Mouse (Mus musculus): ENCODE measurements around the gene Pou6f2. TPM values are rescaled to one million over a fixed set of nuclear protein-coding genes. Genes with fewer than 3 reads are reported as not detected.

Gene Pou6f2
- total RNA-seq, 4 experiments from 2014 or later, result 0.06 TPM; not detected in 3

DNA sequence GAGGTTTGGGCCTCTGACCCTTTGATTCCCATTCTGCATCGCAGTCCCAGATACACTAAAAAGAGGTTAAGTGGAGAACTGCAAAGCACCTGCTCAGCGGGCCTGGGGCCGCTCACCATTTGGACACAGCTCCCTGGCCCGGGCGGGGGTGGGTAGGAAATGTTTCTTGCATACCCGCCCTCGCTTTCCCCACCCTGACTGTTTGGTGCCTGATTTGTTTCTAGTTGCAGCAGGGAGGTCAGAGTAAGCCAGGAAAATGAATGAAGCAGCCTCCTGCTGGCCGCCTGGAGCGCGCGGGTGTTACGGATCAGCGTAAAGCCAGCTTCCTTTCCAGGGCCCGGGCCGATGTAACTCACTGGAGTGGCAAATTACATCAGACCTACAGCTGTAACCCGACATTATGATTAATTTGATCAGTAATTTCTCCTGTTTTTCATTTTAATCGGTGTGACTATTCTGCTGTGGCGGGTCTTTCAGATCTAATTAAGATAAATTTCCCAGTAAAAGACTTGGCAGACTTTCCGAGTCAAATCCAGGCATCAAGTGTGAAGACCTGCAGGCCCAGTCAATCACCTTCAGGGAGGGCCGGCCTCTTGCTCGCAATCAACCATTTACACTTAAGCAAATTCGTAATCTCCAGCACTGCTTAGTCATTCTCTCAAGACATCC is 178.8 kb downstream of the Pou6f2 start:
- no peak for DNase-seq (ENCODE audit: low spot score)

DNA sequence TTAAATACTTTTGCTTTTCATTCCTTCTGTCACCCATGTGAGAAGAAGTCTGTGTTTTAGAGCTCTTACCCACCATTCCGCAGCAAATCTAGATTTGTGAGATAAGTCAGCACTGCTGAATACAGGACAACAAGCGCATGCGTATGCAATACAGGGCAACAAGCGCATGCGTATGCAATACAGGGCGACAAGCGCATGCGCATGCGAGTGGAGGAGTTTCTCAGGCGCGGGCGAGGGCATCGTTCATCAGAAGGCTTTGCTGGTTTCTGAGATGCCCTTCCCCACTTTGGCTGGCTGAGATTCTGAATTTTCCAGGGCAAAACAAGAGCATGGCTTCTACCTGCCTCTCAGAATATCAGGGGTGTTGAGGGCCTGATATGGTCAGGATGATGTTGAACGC is 186.2 kb downstream of the Pou6f2 start:
- DNase-seq (ENCODE audit: low spot score), result no peak

DNA sequence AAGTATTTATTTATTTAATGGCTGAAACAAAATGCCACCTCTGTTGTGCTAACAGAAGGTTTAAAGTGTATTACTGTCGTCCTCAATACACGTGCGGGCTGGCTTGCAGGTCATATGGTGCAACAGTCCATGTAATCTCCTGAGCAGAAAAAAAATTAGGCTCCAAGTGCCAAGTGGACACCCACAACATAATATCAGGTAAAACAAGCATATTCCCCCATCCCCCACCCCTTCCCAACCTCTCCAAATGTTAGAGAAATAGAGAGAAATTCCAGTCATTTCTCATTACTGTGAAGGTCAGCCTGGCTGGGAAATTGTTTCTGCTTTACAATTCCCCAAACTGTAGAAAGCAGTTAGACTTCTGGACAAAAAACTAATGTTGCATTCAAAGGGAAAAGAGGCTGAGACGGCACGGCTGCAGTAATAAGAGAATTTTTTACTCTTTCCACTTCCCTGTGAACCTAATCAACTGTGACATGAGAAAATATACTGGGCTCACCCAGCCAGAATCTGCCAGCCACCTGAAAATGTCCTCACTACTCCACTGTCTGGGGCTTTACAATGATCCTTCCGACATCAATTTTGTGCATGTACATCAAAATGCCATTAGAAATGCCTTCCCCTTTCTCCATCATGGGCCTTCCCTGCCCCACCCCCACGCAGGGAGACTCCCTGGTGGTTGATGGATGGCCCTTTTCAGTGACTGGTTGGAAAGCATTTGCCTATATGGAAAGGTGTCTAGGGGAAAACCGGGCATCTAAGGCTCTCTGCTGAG is 192.8 kb downstream of the Pou6f2 start:
- DNase-seq (ENCODE audit: low spot score), result no peak

DNA sequence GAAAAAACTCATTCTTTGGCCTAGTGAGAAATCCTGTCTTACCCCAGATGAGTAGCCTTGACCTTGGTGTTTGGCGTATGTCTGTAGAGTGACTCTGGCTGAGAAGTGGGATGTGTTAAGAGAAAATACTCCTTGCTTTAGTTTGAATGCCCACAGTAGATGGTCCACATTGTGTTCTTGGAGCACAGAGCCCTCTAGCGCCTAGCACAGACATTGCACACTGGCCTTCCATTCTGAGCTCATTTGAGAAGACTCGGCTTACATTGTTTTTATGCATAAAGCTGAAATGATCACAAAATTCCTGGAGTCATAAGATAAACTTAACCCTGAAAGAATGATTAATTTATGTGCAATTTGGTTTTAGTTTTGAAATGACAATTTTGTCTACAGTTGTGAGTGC is 223.5 kb downstream of the Pou6f2 start:
- no peak for DNase-seq (ENCODE audit: low spot score)

DNA sequence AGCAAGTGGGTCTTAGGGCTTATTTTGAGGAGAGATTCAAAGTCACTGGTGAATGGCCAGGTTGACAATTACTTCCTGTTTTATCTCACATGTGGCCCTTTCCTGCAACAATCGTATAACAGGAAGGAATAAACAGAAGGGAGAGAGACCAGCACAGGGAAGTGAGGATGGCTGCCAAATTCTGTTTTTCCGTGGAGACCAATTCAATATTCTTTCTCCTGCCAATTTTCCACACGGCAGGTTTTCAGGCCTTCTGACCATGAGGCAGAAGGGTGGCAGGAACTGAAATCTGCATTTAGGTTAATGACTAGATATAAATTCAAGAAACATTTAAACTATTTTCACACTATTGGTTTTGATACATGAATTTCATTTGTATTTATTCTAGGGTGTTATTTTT is 224.5 kb downstream of the Pou6f2 start:
- DNase-seq (ENCODE audit: low spot score), result no peak

DNA sequence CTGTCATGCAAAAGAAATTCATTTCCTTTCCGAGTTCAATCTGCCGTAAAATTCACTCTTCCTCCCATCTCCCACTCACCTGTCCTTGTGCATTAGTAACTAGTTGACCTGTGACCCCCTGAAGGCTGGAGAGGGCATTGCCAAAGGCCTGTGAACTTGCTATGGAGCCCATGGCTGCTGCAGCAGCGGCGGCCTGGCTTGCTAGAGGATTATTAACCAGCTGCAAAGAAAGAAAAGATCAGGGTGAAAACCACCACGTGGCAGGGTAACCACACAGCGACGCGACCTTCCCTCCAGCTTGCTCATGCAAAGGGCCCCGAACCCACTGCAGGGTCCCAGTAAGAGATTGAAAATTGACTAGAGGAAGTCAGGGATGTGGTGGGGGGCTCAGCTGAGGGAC is 225.2 kb downstream of the Pou6f2 start:
- DNase-seq (ENCODE audit: low spot score), result no peak

DNA sequence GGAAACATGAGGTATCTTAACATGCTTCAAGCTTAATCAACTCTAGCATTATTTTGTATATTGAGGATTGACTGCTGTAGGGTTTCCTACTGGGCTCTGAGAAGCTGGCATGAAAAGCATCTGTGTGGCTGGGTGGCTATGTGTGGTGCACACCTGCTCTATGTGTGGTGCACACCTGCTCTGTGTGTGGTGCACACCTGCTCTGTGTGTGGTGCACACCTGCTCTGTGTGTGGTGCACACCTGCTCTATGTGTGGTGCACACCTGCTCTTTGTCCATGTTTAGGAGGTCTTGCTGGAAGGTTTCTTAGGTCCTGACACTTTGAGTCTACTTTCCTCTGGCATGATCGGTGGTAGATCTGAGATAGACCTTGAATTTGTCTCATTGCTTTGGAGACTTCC is 233.3 kb downstream of the Pou6f2 start:
- DNase-seq (ENCODE audit: low spot score), result no peak

DNA sequence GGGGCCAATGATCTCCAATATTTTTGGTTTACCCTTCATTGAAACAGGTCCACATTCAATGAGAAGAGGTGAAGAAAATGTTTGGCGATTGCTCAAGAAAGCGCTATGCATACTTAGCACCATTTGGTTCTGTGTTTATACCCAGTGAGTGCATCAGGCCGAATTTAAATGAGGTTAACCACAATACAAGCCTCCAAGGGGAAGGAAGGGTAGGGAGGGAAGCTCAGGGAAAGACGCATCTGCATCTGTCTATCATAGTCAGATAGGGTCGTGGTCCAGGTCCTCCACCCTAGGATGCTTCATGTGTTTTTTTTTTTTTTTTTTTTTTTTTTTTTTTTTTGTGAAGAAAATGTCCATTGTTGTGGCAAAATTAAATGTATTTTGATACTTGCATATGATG is 236.9 kb downstream of the Pou6f2 start:
- no peak for DNase-seq (ENCODE audit: low spot score)

DNA sequence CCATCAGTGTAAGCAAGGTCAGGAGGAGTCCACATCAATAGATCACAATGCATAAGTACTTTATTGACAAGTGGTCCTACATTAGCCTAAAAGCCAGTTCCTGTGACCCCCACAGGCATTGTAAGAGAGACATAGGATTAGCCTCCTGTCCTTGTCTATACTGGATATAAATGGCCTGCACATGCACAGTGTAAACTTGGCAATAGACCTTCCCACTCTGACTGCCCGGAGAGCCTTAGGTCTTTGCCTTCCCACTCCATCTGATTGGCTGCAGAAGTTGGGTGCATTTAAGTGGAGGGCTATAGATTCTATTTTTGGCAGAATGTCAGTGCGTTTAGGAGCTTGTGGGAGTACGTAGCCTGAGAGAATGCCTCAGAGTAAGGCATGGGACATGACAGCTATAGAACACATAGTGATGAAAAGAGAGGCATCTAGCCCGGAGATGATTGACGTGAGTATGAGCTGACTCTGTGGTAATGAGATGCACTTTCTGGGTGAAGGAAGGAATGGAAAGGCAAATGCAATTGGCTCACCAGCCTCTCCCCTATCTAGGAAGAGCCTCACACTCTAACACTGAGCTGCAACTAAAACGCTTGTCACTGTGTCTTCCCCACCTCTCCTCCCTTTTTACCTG is 243.4 kb downstream of the Pou6f2 start:
- DNase-seq (ENCODE audit: low spot score), result no peak

DNA sequence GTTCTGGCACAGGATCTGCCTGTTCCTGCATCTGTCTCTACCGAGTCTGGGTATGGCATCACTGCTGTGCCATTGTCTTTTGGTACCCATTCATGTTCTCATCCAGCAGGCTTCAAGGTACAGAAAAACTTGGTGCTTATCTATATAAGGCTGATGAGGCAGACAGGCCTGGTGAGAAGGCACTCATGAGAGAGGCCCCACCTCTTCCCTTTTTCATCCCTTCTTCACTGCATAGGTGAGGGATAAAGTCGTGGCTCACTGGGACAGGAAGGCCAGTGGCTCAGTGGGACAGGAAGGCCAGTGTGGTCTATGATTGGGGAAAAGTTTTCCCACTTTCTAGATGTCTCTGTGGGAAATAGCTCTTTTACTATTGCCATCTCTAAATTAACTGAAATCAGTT is 263.8 kb downstream of the Pou6f2 start:
- no peak for DNase-seq (ENCODE audit: low spot score)

DNA sequence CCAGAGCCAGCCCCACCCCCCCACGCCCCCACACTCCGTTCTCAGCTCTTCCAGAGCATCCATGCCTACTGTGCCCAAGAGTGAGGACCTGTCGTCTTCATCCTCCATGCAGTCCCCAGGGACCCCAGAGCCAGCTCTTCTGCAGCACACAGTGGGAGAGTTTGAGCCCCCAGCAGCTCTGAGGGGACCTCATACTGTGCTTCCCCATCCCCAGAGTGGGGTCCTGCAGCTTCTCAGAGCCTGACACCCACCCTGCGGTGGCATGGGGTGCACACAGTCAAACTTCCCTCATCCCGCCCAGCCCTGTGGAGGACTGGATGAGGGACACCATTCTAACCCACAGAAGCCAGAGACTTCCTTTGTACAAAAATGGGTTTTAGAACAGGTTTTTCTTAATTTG is 264.3 kb downstream of the Pou6f2 start:
- no peak for DNase-seq (ENCODE audit: low spot score)

DNA sequence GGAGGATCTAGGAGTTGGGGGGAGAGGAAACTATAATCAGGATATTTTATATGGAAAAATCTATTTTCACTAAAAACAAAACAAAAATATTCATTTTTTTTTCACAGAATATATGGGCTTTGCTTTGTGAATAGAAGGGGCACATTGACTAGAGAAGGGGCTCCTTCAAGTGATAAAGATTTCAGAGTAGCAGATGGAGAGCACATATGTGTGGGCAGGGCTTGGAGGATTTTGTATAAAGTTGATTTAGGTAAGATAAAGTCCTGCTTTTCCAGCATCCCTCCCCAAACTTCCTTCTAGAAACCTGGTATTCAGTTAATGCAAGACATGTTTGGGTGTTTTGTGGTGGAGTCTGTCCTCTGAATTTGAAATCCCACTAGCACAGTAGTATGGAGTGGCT is 266.2 kb downstream of the Pou6f2 start:
- no peak for DNase-seq (ENCODE audit: low spot score)

DNA sequence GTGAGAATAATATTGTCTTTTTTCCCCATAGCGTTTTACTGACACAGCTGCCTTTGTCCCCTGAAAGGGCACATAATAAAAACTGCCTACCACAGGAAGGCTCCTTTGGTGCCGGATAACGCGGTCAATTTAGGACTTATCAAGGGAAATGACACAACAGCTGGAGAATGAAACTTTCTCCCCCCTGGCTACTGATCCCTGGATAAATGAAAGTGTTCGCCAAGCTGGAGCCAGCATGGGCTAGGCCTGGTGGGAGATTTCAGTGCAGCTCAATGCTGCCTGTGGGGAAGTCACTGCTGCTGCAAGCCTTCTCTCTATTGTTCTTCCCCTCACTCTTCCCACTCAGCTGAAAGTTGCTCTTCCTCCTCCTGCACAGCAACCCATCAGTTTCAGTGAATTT is 267.8 kb downstream of the Pou6f2 start:
- DNase-seq (ENCODE audit: low spot score), result no peak

DNA sequence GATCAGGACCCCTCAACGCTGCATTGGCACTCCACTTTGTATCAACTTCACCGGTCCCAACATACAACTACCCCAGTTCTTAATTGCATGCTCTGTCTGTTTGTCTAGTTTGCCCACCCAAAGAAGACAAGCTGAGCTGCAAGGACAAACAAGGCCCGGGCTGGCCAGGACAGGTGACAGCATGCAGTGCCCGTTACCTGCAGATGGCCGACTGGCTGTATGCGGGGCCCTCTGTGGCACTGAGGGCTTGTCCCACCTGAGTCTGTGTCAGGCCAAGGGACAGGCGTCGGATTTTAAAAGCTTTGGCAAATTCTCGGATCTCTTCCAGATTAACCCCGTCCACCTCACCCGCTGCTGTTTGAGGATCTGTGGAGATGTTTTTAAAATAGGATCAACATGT is 268.7 kb downstream of the Pou6f2 start:
- DNase-seq (ENCODE audit: low spot score), result no peak

DNA sequence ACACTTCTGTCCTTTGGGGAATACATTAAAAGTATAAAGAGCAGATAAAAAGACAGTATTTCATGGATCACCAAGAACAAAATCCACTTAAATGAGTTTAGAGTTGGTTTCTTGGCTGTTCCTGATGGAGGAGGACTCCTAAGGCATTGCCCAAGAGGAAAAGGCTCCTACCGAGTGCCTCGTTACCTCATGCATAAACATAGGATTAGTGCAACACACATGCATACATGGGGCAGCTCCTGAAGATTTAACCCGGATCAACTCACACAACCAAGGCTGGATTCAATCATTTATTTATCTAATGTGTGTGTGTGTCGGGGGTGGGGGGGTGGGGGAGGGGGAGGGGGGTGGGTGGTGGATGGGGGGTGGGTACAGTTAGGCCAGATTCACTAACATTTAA is 269.4 kb downstream of the Pou6f2 start:
- no peak for DNase-seq (ENCODE audit: low spot score)

DNA sequence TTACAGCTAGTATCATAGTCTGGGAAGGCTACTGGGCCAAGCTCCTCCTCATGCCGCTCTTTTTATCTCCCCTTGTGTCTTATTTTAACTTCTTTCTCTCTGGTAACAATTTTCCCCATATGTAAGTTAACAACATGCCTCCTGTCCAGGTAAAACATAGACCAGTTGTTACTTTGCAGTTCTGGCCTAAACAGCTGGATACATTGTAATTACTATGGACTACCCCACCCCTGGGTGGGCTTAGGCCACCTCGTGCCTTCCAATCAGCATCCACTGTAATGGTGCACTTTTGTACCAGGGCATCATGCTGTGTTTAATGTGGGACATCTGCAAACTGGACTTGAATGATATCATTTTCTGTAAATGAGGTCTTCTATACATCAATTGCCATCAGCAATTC is 271.4 kb downstream of the Pou6f2 start:
- no peak for DNase-seq (ENCODE audit: low spot score)

DNA sequence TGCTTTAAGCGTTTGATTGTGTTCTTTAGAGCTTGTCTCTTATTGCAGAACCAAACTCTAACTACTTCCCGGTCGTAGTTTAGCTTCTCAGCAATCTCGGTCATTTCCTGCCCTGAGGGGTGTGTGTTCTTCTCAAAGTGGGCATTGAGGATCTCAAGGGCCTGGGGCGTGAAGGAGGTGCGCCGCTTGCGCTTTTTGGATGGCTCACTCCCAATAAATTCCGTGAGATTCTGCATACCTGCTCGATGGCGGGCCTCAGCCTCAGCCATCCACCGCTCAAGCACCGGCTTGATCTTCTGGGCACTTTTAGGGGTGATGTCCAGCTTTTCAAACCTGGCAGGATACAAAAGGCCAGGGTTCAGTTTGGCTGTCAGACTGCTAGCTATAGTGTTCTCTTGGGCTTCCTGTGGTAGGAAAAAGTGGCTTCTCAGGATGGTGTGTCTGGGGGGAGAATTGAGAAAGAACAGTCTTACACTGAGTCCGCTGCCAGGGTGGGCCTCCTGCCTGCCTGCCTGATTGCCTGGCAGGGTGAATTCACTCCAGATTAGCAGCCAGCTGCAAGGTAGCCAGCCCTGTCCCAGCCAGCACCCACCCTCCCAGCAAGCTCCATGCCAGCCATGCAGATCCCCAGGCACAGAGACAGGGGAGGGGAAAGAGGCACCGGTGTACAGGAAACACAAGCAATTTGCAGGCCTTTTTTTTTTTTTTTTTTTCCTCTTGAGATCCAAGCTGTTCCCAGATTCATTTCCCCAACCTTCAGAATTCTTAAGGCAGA is 272.1 kb downstream of the Pou6f2 start:
- DNase-seq (ENCODE audit: low spot score), result no peak

DNA sequence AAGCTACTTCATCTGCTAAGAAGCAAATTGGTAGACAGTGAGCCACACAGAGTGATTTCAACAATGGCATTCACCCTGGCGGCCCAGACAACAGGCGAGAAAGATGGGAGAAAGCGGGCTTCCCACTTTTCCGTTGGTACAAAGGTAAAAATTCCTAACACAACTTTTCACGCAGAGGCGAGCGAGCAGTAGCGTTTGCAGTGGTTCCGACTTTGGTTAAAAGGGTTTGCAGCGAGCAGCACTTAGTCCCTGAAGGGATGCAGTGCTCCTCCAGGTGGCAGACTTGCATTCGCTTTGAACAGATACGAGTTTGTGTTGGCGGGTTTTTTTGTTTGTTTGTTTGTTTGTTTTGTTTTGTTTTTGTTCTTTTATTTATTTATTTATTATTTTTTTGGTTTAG is 273.1 kb downstream of the Pou6f2 start:
- DNase-seq (ENCODE audit: low spot score), result no peak

DNA sequence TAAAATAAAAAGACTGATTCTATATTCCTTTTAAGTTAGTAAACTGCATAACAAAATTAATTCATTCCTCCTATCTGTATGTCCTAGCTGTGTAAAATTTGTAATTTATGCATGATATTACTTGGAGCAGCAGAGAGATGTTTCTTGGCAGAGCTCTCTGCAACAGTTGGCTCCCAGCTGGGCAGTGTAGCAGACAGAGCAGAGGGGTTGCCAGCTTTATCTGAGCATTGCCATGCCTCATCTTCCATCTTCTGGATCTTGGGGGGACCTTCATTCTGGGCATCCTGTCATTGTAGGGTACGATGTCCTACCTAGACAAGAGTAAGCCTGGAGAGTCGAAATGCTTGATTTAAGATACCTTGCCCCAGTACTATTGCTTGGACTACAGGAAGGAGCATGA is 277.1 kb downstream of the Pou6f2 start:
- DNase-seq (ENCODE audit: low spot score), result no peak

DNA sequence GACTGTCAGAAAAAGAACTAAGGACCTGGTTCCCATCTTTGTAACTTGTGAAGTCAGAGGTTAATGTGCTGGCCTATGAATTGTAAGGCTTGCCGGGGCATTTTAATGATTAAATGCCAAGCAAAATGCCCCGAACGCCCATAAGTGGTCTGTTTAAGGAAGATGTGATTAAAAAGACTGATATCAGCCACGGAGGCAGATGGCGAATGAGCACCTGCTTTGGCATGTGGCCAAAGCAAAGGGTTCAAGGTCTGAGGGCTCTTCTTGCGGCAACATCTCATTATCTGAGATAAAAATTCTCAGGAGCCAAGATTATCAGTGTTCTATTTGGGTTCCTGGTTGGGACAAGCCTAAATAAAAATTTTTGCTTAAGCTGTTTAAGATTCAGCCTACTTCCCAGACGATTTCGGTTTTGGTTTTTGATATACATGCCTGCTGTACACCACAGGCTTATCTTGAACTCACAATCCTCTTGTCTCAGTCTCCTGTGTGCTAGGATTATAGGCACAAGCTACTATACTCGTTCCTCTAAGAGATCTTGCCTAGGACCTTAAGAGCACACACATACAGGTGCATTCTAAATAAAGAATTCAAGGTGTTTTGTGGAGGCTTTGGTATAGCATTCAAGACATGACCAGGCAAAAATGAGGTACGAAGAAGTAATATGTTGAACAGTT is 315.9 kb downstream of the Pou6f2 start:
- DNase-seq (ENCODE audit: low spot score), result no peak
